ENCODE assay signal across 8 mouse cellular contexts in genomic region chr14:25489336-25490078, GRCm38 (mm10).
DNase-seq lines count a peak whose midpoint lies in the region; ATAC-seq lines count a peak whose summit lies in the region.

No protein-coding gene starts in this region.

- ATAC-seq in cerebellum, adult (ENCODE audit: insufficient number of reproducible peaks, low FRiP score, low TSS enrichment), result no peak

- peak; percentile 80 for DNase-seq in cerebellum, adult 11-12 months
- DNase-seq in ovary, postnatal 36 days (ENCODE audit: low spot score), result peak; percentile 67
- no peak for DNase-seq in ovary, postnatal 14 days (ENCODE audit: low spot score)
- peak; percentile 96 to 97 for DNase-seq in kidney, postnatal 36 days
- peak; percentile 61 for DNase-seq in testis, postnatal 10 days (ENCODE audit: low spot score)
- DNase-seq in thymus, postnatal 25 days, result no peak
- DNase-seq in spleen, adult 18-20 months, result no peak

Comparison
In these comparisons a context has a peak if more than half of its experiments do, and no peak if none do; other contexts are left out.
1. DNase-seq: peak in cerebellum, adult 11-12 months (single experiment), ovary, postnatal 36 days (single experiment), kidney, postnatal 36 days (2 of 2) and testis, postnatal 10 days (single experiment); none in ovary, postnatal 14 days (single experiment), thymus, postnatal 25 days (single experiment) and spleen, adult 18-20 months (0 of 2).